Mouse (Mus musculus): ENCODE measurements around the gene Babam1. TPM values are rescaled to one million over a fixed set of nuclear protein-coding genes. Genes with fewer than 3 reads are reported as not detected.

Gene Babam1
- total RNA-seq, 1 experiment from 2014 or later: 57.7 TPM

DNA sequence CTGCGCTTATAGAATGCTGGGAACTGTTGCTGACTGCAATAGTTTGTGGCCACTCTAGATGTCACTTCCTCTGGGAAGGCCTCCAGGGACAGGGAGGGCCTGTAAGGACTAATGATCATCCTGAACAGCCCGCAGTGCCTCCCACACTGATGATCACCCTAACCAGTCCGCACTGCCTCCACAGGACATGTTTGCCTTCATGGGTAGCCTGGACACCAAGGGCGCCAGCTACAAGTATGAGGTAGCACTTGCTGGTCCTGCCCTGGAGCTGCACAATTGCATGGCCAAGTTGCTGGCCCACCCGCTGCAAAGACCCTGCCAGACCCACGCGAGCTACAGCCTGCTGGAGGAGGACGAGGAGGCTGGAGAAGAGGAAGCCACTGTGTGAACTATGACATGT lies 7.3 kb downstream of the Babam1 start:
- no peak for ATAC-seq (ENCODE audit: extremely low read depth, insufficient number of reproducible peaks, low FRiP score, poor library complexity, severe bottlenecking)

DNA sequence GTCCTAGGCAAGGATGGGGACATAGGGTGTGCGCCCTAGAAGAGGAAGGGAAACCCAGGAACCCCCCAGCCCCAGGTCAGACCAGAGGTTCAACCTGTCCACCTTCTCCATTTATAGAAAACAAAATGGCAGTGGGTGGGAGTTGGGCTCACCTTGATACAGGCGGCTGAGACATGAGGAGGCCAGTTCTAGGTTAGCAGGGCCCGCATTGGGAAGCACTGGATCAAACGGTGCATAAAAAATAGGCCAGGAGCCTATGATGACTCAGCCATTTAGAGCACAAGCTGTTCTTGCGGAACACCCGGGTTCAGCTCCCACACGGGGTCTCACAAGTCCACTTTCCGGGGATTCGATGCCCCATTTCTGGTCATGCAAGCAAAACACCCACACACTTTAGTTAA lies 8.3 kb downstream of the Babam1 start:
- ATAC-seq (ENCODE audit: extremely low read depth, insufficient number of reproducible peaks, low FRiP score, poor library complexity, severe bottlenecking): no peak

DNA sequence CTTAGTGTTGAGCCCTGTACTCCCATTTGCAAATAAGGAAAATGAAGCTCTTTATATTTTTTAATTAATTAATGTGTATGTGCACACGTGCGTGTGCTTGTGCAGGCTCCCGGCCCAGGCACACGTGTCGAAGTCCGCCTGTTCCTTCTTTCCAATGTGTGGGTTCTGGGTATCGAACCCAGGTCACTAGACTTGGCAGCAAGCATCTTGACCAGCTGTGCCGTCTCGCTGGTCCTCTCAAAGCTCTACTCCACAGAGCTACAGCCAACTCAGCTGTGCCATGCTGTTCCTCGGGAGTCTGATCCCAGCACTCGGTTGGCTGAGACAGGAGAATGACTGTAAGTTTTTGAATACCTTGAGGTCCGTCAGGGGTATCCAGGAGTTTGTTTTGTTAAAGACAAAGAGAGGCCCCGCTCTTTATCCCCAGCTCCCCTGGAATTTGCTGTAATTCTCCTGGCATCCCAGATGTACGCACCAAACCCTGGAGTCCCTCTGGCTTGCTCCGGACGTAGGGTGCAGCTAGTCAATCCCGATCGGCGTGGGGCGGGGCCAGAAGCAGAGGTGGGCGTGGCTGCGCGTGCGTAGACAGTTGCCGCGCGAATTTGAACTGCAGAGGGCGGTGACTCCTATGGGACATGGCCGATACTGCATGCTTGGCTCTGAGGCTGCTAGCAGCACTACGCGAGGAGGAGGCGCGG lies 8.9 kb downstream of the Babam1 start, which contains the start of gene Ankle1:
Gene Ankle1 (plus strand): TSS at position 610 of the 698 bp plus-strand sequence.
- peak; percentile 80 for ATAC-seq (ENCODE audit: extremely low read depth, insufficient number of reproducible peaks, low FRiP score, poor library complexity, severe bottlenecking)

DNA sequence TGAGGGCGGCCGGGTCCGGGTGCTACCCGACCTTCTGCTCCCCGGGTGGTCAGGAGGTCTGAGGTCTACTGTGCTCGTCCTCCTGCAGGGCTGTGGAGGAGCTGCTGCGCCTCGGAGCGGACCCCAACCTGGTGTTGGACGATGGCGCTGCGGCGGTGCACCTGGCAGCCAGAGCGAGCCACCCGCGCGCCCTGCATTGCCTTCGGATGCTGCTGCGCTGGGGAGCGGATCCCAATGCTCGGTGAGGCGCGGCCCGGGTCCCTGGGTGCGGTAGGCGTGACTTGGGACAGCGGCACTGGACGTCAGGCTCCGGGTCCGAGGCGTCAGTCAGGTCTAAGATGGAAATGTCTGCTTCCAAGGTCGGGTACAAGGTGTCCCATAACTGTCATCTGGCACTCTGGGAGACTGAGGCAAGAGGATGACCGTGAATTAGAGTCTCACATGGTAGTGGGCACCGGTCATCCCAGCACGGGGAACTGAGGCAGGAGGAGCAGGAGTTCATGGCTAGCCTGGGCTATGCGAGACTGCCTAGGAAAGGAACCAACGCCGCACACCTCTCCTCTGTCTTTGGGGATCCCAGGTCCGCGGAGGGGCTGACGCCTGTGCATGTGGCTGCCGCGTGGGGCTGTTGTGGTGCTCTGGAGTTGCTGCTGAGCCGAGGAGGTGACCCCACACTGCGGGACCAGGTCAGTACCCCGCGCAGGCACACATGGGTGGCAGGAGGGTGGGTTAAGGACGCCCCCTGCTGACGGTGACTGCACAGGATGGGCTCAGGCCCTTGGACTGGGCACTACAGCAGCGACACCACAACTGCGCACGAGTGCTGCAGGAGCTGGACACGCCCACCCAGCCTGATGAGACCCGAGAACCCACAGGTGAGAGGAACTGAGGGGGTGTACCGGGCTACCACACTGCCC lies 9.7 kb downstream of the Babam1 start:
- ATAC-seq (ENCODE audit: extremely low read depth, insufficient number of reproducible peaks, low FRiP score, poor library complexity, severe bottlenecking): peak; percentile 35; the same call in 1 of the 2 replicates

DNA sequence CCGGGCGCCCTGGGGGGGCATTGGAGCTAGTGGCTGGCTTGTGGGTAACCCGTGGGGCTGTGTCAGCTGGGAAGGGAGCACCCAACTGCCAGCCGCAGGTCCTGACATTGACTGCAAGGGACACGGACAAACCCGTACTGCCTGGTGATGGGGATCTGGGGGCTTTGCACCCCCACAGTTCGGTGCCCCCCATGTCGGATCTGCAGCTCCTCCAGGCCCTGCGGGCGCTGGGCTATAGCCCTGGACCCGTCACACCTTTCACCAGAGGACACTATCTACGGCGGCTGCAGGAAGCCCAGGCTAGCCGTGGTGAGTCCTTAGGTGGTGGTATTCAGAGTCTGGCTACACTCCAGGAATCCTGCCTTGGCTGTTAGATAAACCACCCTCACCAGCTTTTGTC lies 10.8 kb downstream of the Babam1 start:
- no peak for ATAC-seq (ENCODE audit: extremely low read depth, insufficient number of reproducible peaks, low FRiP score, poor library complexity, severe bottlenecking)

DNA sequence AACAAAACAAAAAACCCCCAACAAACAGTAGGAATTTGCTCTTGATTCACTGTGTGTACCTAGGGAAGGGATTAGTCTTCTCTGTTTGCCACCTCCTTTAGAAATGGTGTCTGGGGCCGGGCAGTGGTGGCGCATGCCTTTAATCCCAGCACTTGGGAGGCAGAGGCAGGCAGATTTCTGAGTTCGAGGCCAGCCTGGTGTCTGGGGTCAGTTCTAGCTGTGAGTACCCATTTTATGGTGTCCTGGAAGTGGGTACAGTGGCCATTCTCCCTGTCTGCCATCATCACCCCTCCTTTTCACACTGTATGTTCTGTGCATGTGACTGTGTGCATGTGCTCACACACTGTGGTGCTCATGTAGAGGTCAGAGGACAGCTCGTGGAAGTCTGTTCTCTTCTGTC lies 11.6 kb downstream of the Babam1 start:
- ATAC-seq (ENCODE audit: extremely low read depth, insufficient number of reproducible peaks, low FRiP score, poor library complexity, severe bottlenecking): no peak

DNA sequence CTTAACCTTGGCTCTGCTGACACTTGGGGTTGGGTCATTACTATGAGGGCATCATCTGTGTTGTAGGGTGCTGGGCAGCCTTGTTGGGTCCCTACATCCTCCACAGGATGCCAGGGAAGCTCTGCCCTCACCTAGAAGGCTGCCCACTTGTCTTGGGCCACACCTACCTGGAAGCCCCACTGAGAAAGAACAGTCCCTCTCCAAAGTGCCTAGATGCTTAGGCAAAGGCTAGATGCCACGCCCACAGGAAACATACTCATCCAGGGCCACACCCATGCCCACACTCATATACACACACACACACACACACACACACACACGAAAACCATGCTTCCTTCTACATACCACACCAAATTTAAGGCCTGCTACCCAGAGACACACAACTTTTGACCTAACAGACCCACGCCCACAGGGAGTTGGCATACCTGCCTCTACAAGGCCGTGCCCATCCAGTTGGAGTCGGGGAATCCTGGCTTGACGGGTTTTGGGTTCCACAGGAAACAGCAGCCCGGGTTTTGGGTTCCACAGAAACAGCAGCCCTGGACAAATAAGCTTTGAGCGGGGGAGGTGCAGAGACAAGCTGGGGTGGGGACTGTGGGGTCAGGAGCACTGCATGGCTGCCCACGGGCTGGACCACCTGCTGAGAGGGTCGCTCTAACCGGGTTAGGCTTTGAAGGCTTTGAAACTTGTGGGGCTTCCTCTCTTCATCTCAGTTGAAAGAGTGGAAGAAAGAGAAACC lies 15.0 kb downstream of the Babam1 start:
- no peak for ATAC-seq (ENCODE audit: extremely low read depth, insufficient number of reproducible peaks, low FRiP score, poor library complexity, severe bottlenecking)

DNA sequence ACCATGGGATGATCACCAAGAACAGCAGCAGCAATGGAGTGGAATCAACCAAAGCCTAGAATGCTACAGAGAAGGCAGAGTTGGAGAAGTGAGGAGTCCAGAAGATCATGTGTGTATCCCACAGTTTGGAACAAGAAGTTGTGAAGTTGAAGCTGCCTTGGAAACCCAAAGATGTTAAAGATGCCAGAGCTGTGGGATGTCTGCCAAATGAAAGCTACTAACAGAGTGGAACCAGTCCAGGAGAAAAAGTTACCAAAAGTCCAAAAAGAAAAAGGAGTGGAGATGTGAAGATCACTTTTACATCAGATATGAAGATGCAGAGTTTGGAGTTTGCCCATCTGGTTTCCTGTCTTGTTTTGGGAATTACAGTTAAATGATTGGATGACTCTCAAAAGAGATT lies 25.5 kb downstream of the Babam1 start:
- no peak for ATAC-seq (ENCODE audit: extremely low read depth, insufficient number of reproducible peaks, low FRiP score, poor library complexity, severe bottlenecking)

DNA sequence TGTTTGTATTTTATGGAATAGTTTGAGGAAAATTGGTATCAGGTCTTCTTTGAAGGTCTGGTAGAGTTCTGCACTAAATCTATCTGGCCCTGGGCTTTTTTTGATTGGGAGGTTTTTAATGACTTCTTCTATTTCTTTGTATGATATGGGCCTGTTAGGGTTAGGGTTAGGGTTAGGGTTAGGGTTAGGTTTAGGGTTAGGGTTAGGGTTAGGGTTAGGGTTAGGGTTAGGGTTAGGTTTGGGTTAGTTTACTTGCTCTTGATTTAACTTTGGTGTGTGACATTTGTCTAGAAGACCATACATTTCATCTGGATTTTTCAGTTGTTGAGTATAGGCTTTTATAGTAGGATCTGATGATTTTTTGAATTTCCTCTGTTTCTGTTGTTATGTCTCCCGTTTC lies 36.3 kb downstream of the Babam1 start:
- ATAC-seq (ENCODE audit: extremely low read depth, insufficient number of reproducible peaks, low FRiP score, poor library complexity, severe bottlenecking): 0 out of 2 replicates have a peak, but pooled peaks have one; percentile 58

DNA sequence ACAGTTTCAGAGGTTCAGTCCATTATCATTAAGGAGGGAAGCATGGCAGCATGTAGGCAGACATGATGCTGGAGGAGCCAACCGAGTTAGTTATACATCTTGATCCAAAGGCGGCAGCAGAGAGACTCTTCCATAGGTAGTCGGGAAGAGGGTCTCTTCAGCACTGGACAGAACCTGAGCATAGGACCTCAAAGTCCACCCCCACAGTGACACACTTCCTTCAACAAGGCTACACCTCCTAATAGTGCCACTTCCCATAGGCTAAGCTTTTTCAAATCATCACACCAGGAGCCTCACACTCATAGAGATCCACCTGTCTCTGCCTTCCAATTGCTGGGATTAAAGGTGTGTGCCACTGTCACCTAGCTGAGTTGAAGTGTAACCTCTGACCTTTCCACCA lies 40.4 kb downstream of the Babam1 start:
- ATAC-seq (ENCODE audit: extremely low read depth, insufficient number of reproducible peaks, low FRiP score, poor library complexity, severe bottlenecking): no peak

DNA sequence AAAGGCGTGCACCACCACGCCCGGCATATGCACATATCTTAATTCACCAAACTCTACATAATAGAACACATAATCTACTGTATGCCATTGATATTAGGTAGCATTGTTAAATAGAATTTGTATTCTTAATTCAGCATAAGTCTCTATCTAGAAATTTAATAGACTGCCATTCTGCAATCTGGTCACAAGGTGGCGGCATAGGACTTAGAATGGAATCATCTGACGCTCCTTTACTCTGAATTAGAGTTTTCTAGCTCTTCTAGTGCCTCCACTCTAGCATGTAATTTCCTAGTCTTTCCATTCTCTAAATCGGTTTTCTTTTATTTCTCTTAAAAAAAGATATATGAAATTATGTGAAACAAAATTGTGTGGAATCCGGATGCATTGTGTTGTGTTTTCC lies 44.7 kb downstream of the Babam1 start:
- ATAC-seq (ENCODE audit: extremely low read depth, insufficient number of reproducible peaks, low FRiP score, poor library complexity, severe bottlenecking): peak; percentile 87

DNA sequence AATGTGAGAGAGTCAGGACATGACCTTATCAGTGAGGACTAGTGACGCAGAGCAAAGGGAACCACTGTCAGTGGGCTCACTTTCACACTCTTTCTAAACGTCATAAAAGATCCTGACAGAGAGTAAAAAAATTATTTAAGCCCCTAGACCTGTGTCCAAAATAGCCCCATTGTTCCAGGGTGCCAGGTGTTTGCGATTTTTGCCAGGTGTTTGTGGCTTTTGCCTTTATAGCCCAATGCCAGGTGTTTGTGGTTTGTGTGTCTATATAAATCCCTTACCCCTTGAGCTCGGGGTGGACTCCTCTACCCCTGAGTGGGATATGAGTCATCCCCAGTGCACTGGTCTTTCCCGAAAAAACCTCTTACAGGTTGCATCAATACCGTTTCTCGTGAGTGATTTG lies 48.4 kb downstream of the Babam1 start:
- ATAC-seq (ENCODE audit: extremely low read depth, insufficient number of reproducible peaks, low FRiP score, poor library complexity, severe bottlenecking): no peak

DNA sequence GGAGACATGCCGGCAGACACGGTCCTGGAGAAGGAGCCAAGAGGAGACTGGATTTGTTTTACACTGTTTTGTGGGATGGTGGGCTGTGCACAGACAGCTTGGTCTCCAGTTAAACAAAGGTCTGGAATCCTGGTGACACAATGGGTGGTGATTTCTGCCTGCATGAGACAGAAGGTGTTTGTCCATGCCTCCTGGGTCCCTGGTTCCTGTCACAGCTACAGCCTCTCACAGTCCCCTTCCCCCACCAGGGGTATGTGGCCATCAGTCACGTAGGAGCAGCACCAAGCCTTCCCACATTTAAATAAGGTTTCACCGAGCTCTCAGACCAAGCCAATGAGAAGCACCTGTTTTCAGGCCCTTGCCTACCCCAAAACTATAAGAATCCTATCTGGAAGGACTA lies 54.7 kb downstream of the Babam1 start:
- no peak for ATAC-seq (ENCODE audit: extremely low read depth, insufficient number of reproducible peaks, low FRiP score, poor library complexity, severe bottlenecking)

DNA sequence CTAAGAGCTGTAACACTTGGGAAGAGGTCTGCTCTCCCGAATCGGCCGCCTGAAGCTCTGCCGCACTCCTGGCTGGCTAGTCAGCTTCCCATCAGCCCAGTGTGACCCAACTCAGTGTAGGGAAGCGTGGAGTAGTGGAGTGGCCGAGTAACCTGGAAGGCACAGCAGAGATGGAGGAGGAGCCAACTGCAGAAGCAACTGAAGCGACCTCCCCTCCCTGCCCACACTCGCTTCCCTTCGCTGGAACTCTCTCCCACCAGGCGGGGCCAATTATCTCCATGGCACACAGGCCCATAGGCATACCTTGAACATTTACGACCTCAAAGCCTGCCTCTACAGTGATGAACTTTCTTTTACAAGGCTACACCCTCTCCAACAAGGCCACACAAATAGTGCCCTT lies 55.1 kb downstream of the Babam1 start:
- no peak for ATAC-seq (ENCODE audit: extremely low read depth, insufficient number of reproducible peaks, low FRiP score, poor library complexity, severe bottlenecking)

DNA sequence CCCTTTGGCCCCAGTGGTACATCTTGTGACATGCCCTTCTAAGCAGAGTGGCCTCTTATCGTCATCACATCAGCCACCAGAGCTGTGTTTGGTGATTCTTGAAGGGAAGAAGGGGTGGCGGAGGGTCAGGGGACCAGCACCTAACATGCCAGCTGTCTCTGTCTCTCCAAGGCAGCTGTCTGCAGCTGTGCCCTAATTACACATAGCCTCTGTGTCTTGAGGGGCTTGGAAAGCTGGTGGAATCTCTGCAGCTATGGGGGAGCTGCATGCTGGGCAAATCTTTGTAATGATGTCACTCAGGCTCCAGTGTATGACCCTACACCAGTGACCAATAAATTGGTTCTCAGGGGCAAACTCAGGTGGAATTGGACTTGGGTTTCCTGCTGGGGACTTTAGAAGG lies 56.0 kb downstream of the Babam1 start:
- no peak for ATAC-seq (ENCODE audit: extremely low read depth, insufficient number of reproducible peaks, low FRiP score, poor library complexity, severe bottlenecking)

Other genes starting within 250 kb of the Babam1 start
- 121 and 130 TPM in 2 replicates for gene Myo9b, start 124.1 kb upstream of the Babam1 start, total RNA-seq (2017)
- 75.3 and 89.4 TPM in 2 replicates for gene Haus8, start 123.9 kb upstream of the Babam1 start, total RNA-seq (2017)
- 160 and 172 TPM in 2 replicates for gene Use1, start 30.0 kb upstream of the Babam1 start, total RNA-seq (2017)
- gene Ocel1, start 25.6 kb upstream of the Babam1 start, total RNA-seq (2017): 31.3 and 46.7 TPM in 2 replicates
- 8.6 and 9.2 TPM in 2 replicates for gene Nr2f6, start 14.9 kb upstream of the Babam1 start, total RNA-seq (2017)
- not detected in 2 replicates for gene Ushbp1, start 1.1 kb upstream of the Babam1 start, total RNA-seq (2017)
- 0.61 TPM in 1 of 2 replicates, not detected in the other for gene Ankle1, start 9.1 kb downstream of the Babam1 start, total RNA-seq (2017)
- gene Abhd8, start 66.8 kb downstream of the Babam1 start, total RNA-seq (2017): 7.8 and 11.0 TPM in 2 replicates
- gene Mrpl34, start 68.1 kb downstream of the Babam1 start, total RNA-seq (2017): 18.0 and 19.5 TPM in 2 replicates
- 29.2 and 34.6 TPM in 2 replicates for gene Dda1, start 72.3 kb downstream of the Babam1 start, total RNA-seq (2017)
- 6.1 and 8.5 TPM in 2 replicates for gene Ano8, start 89.1 kb downstream of the Babam1 start, total RNA-seq (2017)
- gene Gtpbp3, start 91.2 kb downstream of the Babam1 start, total RNA-seq (2017): 15.2 and 19.7 TPM in 2 replicates
- gene Plvap, start 114.9 kb downstream of the Babam1 start, total RNA-seq (2017): not detected in 2 replicates
- not detected in 2 replicates for gene Ccdc194, start 128.8 kb downstream of the Babam1 start, total RNA-seq (2017)
- 7.6 and 18.4 TPM in 2 replicates for gene Bst2, start 140.6 kb downstream of the Babam1 start, total RNA-seq (2017)
- 35.4 and 39.8 TPM in 2 replicates for gene Mvb12a, start 146.1 kb downstream of the Babam1 start, total RNA-seq (2017)
- gene Tmem221, start 162.0 kb downstream of the Babam1 start, total RNA-seq (2017): 0.25 and 0.58 TPM in 2 replicates
- gene Nxnl1, start 169.7 kb downstream of the Babam1 start, total RNA-seq (2017): not detected in 2 replicates
- gene Slc27a1, start 172.0 kb downstream of the Babam1 start, total RNA-seq (2017): 3.4 and 5.7 TPM in 2 replicates
- 45.6 and 55.1 TPM in 2 replicates for gene Pgls, start 195.3 kb downstream of the Babam1 start, total RNA-seq (2017)
- 94.7 and 127 TPM in 2 replicates for gene Fam129c, start 200.8 kb downstream of the Babam1 start, total RNA-seq (2017)
- 92.2 and 92.5 TPM in 2 replicates for gene Colgalt1, start 214.1 kb downstream of the Babam1 start, total RNA-seq (2017)

Measured in neutrophil, adult 5-6 weeks (primary cell).